Mouse (Mus musculus): ENCODE results near the gene Selplg.

The Selplg gene

GRCm38 (mm10) chr5:113826619-113827018 is 5.8 kb downstream of the Selplg start:
- in situ Hi-C loops (cut with MboI, MseI) = no loop called here

- in situ Hi-C loops (cut with MboI, MseI) = no loop called here
These were observed 6.9 kb downstream of the Selplg start for GRCm38 (mm10) chr5:113825558-113825957.

- in situ Hi-C loops (cut with MboI, MseI) = no loop called here
These were observed 8.2 kb downstream of the Selplg start for GRCm38 (mm10) chr5:113824228-113824627.

- in situ Hi-C loops (cut with MboI, MseI) = loop anchor here (5.0 to 10.0 kb wide), 3 partner anchors 46 to 1666 kb away; partner anchors contain the start of genes Ficd, Iscu, Sart3 and Sirt4
These were observed 13.9 kb downstream of the Selplg start for GRCm38 (mm10) chr5:113818572-113818971.

- in situ Hi-C loops (cut with MboI, MseI) = loop anchor here (5.0 to 10.0 kb wide), 3 partner anchors 43 to 1669 kb away; partner anchors contain the start of genes Ficd, Iscu, Sart3 and Sirt4
These were observed 16.7 kb downstream of the Selplg start for GRCm38 (mm10) chr5:113815638-113816152.

GRCm38 (mm10) chr5:113815041-113815389 is 17.4 kb downstream of the Selplg start:
- in situ Hi-C loops (cut with MboI, MseI) = loop anchor here (5.0 to 10.0 kb wide), 3 partner anchors 43 to 1670 kb away; partner anchors contain the start of genes Ficd, Iscu, Sart3 and Sirt4

- in situ Hi-C loops (cut with MboI, MseI) = loop anchor here (5.0 to 10.0 kb wide), 3 partner anchors 42 to 1670 kb away; partner anchors contain the start of genes Ficd, Iscu, Sart3 and Sirt4
These were observed 18.1 kb downstream of the Selplg start for GRCm38 (mm10) chr5:113814111-113815040.

- in situ Hi-C loops (cut with MboI, MseI) = loop anchor here (10.0 kb wide), 2 partner anchors 79 to 1671 kb away; partner anchors contain the start of genes Ficd and Sirt4
These were observed 18.8 kb downstream of the Selplg start for GRCm38 (mm10) chr5:113813608-113814007.

GRCm38 (mm10) chr5:113812638-113813037 is 19.8 kb downstream of the Selplg start:
- in situ Hi-C loops (cut with MboI, MseI) = loop anchor here (10.0 kb wide), 2 partner anchors 78 to 1672 kb away; partner anchors contain the start of genes Ficd and Sirt4

GRCm38 (mm10) chr5:113811824-113812420 is 20.5 kb downstream of the Selplg start:
- in situ Hi-C loops (cut with MboI, MseI) = loop anchor here (10.0 kb wide), 2 partner anchors 77 to 1673 kb away; partner anchors contain the start of genes Ficd and Sirt4

- in situ Hi-C loops (cut with MboI, MseI) = loop anchor here (10.0 kb wide), 2 partner anchors 75 to 1675 kb away; partner anchors contain the start of genes Ficd and Sirt4
These were observed 22.3 kb downstream of the Selplg start for GRCm38 (mm10) chr5:113810111-113810510.

GRCm38 (mm10) chr5:113808177-113808576 is 24.3 kb downstream of the Selplg start:
- in situ Hi-C loops (cut with MboI, MseI) = no loop called here

- in situ Hi-C loops (cut with MboI, MseI) = no loop called here
These were observed 24.7 kb downstream of the Selplg start for GRCm38 (mm10) chr5:113807712-113808111.

- in situ Hi-C loops (cut with MboI, MseI) = no loop called here
These were observed 26.0 kb downstream of the Selplg start for GRCm38 (mm10) chr5:113806414-113806813.

- in situ Hi-C loops (cut with MboI, MseI) = no loop called here
These were observed 27.1 kb downstream of the Selplg start for GRCm38 (mm10) chr5:113805301-113805700.

GRCm38 (mm10) chr5:113804395-113804966 is 28.0 kb downstream of the Selplg start:
- in situ Hi-C loops (cut with MboI, MseI) = no loop called here

GRCm38 (mm10) chr5:113800280-113800679 is 32.2 kb downstream of the Selplg start, which contains the start of gene Tmem119:
Tmem119 (minus strand) TSS chr5:113800516.
- in situ Hi-C loops (cut with MboI, MseI) = no loop called here

GRCm38 (mm10) chr5:113799691-113800090 is 32.8 kb downstream of the Selplg start:
- in situ Hi-C loops (cut with MboI, MseI) = no loop called here

- in situ Hi-C loops (cut with MboI, MseI) = no loop called here
These were observed 33.9 kb downstream of the Selplg start for GRCm38 (mm10) chr5:113798525-113798924.

- in situ Hi-C loops (cut with MboI, MseI) = no loop called here
These were observed 35.1 kb downstream of the Selplg start for GRCm38 (mm10) chr5:113797149-113797882.
